Mouse (Mus musculus) hindbrain, embryonic 15.5 days (tissue): ENCODE measurements around the gene Ccdc155. TPM values are rescaled to one million over a fixed set of nuclear protein-coding genes. Genes with fewer than 3 reads are reported as not detected.

ENCODE experiments used
- ATAC-seq: fragments of 200-750 bp; cut with Nextera tagmentation; 2 replicates; pipeline ENCODE4 v1.8.0; 2017; ENCODE audit warnings: low read depth, moderate number of reproducible peaks, moderate TSS enrichment; ENCODE audit not compliant: low FRiP score
- H3K27ac ChIP-seq: fragments of 300-500 bp; sonication (generic); replicated peaks from 2 replicates; pipeline ENCODE4 v1.5.1; 2015; ENCODE audit warnings: mild to moderate bottlenecking, inconsistent platforms
- H3K27me3 ChIP-seq: fragments of 300-500 bp; sonication (generic); 2 replicates; pipeline ENCODE4 v1.6.1; 2015; ENCODE audit warnings: control low read depth, inconsistent platforms
- H3K36me3 ChIP-seq: fragments of 300-500 bp; sonication (generic); 2 replicates; pipeline ENCODE4 v1.6.1; 2015; ENCODE audit warnings: control low read depth, inconsistent platforms
- H3K4me1 ChIP-seq: fragments of 300-500 bp; sonication (generic); replicated peaks from 2 replicates; pipeline ENCODE4 v1.6.1; 2015; ENCODE audit warnings: control low read depth, inconsistent platforms
- H3K4me2 ChIP-seq: fragments of 300-500 bp; sonication (generic); 2 replicates; pipeline ENCODE4 v1.6.1; 2015; ENCODE audit warnings: moderate library complexity, mild to moderate bottlenecking, inconsistent platforms
- H3K4me3 ChIP-seq: fragments of 300-500 bp; sonication (generic); 2 replicates; pipeline ENCODE4 v1.5.1; 2015; ENCODE audit warnings: mild to moderate bottlenecking, inconsistent platforms
- H3K9ac ChIP-seq: fragments of 300-500 bp; sonication (generic); 2 replicates; pipeline ENCODE4 v1.6.1; 2015; ENCODE audit warnings: inconsistent platforms
- H3K9me3 ChIP-seq: fragments of 300-500 bp; sonication (generic); 2 replicates; pipeline ENCODE4 v1.6.1; 2016; ENCODE audit warnings: control low read depth, inconsistent platforms
- WGBS: fragments of 180-500 bp; shearing (Covaris S2); methylation state at CpG from one replicate; pipeline ENCODE4 v1.1.7; 2015; 5-methylcytosine and 5-hydroxymethylcytosine counted together
- polyA plus RNA-seq: library from polyadenylated mRNA; unstranded; fragments of >200 nt; fragmentation: Nextera tagmentation; extraction: Ambion mirVana; gene quantifications from 2 replicates; pipeline ENCODE4 v1.2.1, GENCODE M21; 2015

Gene Ccdc155
- polyA plus RNA-seq, 1 experiment from 2014 or later, result 0.57 TPM

GRCm38 (mm10) chr7:45168656-45169055, 36.0 kb downstream of the Ccdc155 start:
- no peak overlapping the region for H3K27ac ChIP-seq
- peaks cover 18% of the 10 kb centered on the region for H3K4me1 ChIP-seq
- H3K36me3 ChIP-seq, result no peaks in the 10 kb centered on the region
- H3K9ac ChIP-seq, result no peak overlapping the region
- H3K27me3 ChIP-seq, result peaks cover 75% of the 10 kb centered on the region
- 3% methylated on average over 24 of the region's 24 CpGs for WGBS
- no peaks in the 10 kb centered on the region for H3K9me3 ChIP-seq
- peak overlapping the region; percentile 47 for H3K4me2 ChIP-seq
- no peak for ATAC-seq
- H3K4me3 ChIP-seq, result peak overlapping the region; percentile 20

GRCm38 (mm10) chr7:45167761-45168445, 36.8 kb downstream of the Ccdc155 start:
- ATAC-seq, result no peak
- 3% methylated on average over 19 of the region's 19 CpGs for WGBS
- Histone ChIP-seq H3K9me3 (no peaks in the 10 kb centered on the region), H3K27ac (no peak overlapping the region), H3K27me3 (peaks cover 79% of the 10 kb centered on the region), H3K4me2 (peak overlapping the region; percentile 47; the same call in 1 of the 2 replicates), H3K36me3 (no peaks in the 10 kb centered on the region), H3K4me1 (peaks cover 19% of the 10 kb centered on the region), H3K9ac (no peak overlapping the region), H3K4me3 (0 out of 2 replicates have a peak overlapping the region, but pooled peaks have one; percentile 20)

- Histone ChIP-seq H3K9me3 (no peaks in the 10 kb centered on the region), H3K4me2 (no peak overlapping the region), H3K27me3 (peaks cover 80% of the 10 kb centered on the region), H3K36me3 (no peaks in the 10 kb centered on the region), H3K9ac (no peak overlapping the region), H3K4me1 (peaks cover 28% of the 10 kb centered on the region), H3K4me3 (no peak overlapping the region), H3K27ac (no peak overlapping the region)
- no peak for ATAC-seq
- WGBS, result 28% methylated on average over 9 of the region's 10 CpGs
Observed at GRCm38 (mm10) chr7:45166950-45167401, 37.7 kb downstream of the Ccdc155 start.

- no peak overlapping the region for H3K4me2 ChIP-seq
- H3K9me3 ChIP-seq, result no peaks in the 10 kb centered on the region
- ATAC-seq, result no peak
- 0 out of 2 replicates have a peak, but pooled peaks cover 2% of the 10 kb centered on the region for H3K36me3 ChIP-seq
- peaks cover 28% of the 10 kb centered on the region for H3K4me1 ChIP-seq
- H3K27ac ChIP-seq, result no peak overlapping the region
- H3K27me3 ChIP-seq, result peaks cover 80% of the 10 kb centered on the region
- 50% methylated on average over 11 of the region's 11 CpGs for WGBS
- no peak overlapping the region for H3K4me3 ChIP-seq
- H3K9ac ChIP-seq, result no peak overlapping the region
Observed at GRCm38 (mm10) chr7:45165701-45166100, 39.0 kb downstream of the Ccdc155 start.

GRCm38 (mm10) chr7:45164833-45165232, 39.9 kb downstream of the Ccdc155 start:
- H3K4me2 ChIP-seq, result no peak overlapping the region
- H3K9ac ChIP-seq, result no peak overlapping the region
- H3K27ac ChIP-seq, result no peak overlapping the region
- H3K9me3 ChIP-seq, result no peaks in the 10 kb centered on the region
- 74% methylated on average over 5 of the region's 5 CpGs for WGBS
- H3K4me3 ChIP-seq, result no peak overlapping the region
- peaks cover 74% of the 10 kb centered on the region for H3K27me3 ChIP-seq
- H3K4me1 ChIP-seq, result peaks cover 28% of the 10 kb centered on the region
- no peak for ATAC-seq
- 0 out of 2 replicates have a peak, but pooled peaks cover 6% of the 10 kb centered on the region for H3K36me3 ChIP-seq

- H3K4me3 ChIP-seq, result peak within 1 kb of the TSS; percentile 37
- no peak within 1 kb of the TSS for H3K27ac ChIP-seq
- no peaks in the 10 kb centered on the region for H3K9me3 ChIP-seq
- H3K36me3 ChIP-seq, result 0 out of 2 replicates have a peak, but pooled peaks cover 8% of the 10 kb centered on the region
- peak within 1 kb of the TSS; percentile 37; the same call in 1 of the 2 replicates for H3K9ac ChIP-seq
- H3K27me3 ChIP-seq, result peaks cover 64% of the 10 kb centered on the region
- H3K4me2 ChIP-seq, result peak within 1 kb of the TSS; percentile 87
- WGBS, result 1% methylated on average over 25 of the region's 41 CpGs
- peaks cover 28% of the 10 kb centered on the region for H3K4me1 ChIP-seq
- no peak for ATAC-seq
Observed at GRCm38 (mm10) chr7:45163735-45164490, 40.8 kb downstream of the Ccdc155 start, which contains the start of gene Slc17a7. TSS of gene Slc17a7 (plus strand) at chr7:45163949.

GRCm38 (mm10) chr7:45162996-45163615, 41.6 kb downstream of the Ccdc155 start:
- Histone ChIP-seq H3K27ac (no peak overlapping the region), H3K4me1 (peaks cover 21% of the 10 kb centered on the region), H3K4me2 (peak overlapping the region; percentile 65; the same call in 1 of the 2 replicates), H3K9ac (no peak overlapping the region), H3K4me3 (no peak overlapping the region), H3K36me3 (0 out of 2 replicates have a peak, but pooled peaks cover 10% of the 10 kb centered on the region), H3K9me3 (no peaks in the 10 kb centered on the region), H3K27me3 (peaks cover 56% of the 10 kb centered on the region)
- 75% methylated on average over 9 of the region's 9 CpGs for WGBS
- no peak for ATAC-seq

GRCm38 (mm10) chr7:45162551-45162950, 42.1 kb downstream of the Ccdc155 start:
- Histone ChIP-seq H3K9ac (peak overlapping the region; percentile 38), H3K9me3 (no peaks in the 10 kb centered on the region), H3K27ac (peak overlapping the region; percentile 74; the same call in 1 of the 2 replicates), H3K4me1 (peaks cover 16% of the 10 kb centered on the region), H3K36me3 (0 out of 2 replicates have a peak, but pooled peaks cover 12% of the 10 kb centered on the region), H3K4me3 (peak overlapping the region; percentile 43), H3K4me2 (peak overlapping the region; percentile 87), H3K27me3 (peaks cover 51% of the 10 kb centered on the region)
- WGBS, result 20% methylated on average over 6 of the region's 6 CpGs
- no peak for ATAC-seq

- H3K4me1 ChIP-seq, result peaks cover 16% of the 10 kb centered on the region
- 0 out of 2 replicates have a peak, but pooled peaks cover 13% of the 10 kb centered on the region for H3K36me3 ChIP-seq
- H3K27ac ChIP-seq, result peak overlapping the region; percentile 74
- peak overlapping the region; percentile 87 for H3K4me2 ChIP-seq
- ATAC-seq, result peak; percentile 93
- WGBS, result 5% methylated on average over 35 of the region's 35 CpGs
- H3K27me3 ChIP-seq, result peaks cover 45% of the 10 kb centered on the region
- peak overlapping the region; percentile 38 for H3K9ac ChIP-seq
- H3K9me3 ChIP-seq, result no peaks in the 10 kb centered on the region
- peak overlapping the region; percentile 43 for H3K4me3 ChIP-seq
Observed at GRCm38 (mm10) chr7:45161612-45162473, 42.8 kb downstream of the Ccdc155 start.

- H3K4me1 ChIP-seq, result peaks cover 16% of the 10 kb centered on the region
- no peak overlapping the region for H3K4me2 ChIP-seq
- H3K9me3 ChIP-seq, result no peaks in the 10 kb centered on the region
- no peak overlapping the region for H3K9ac ChIP-seq
- no peak overlapping the region for H3K4me3 ChIP-seq
- H3K27ac ChIP-seq, result no peak overlapping the region
- H3K36me3 ChIP-seq, result 0 out of 2 replicates have a peak, but pooled peaks cover 13% of the 10 kb centered on the region
- WGBS, result 91% methylated on average over 3 of the region's 3 CpGs
- ATAC-seq, result no peak
- peaks cover 35% of the 10 kb centered on the region for H3K27me3 ChIP-seq
Observed at GRCm38 (mm10) chr7:45160866-45161265, 43.8 kb downstream of the Ccdc155 start.

- WGBS, result 95% methylated on average over 6 of the region's 6 CpGs
- Histone ChIP-seq H3K9me3 (no peaks in the 10 kb centered on the region), H3K27me3 (peaks cover 30% of the 10 kb centered on the region), H3K4me3 (no peak overlapping the region), H3K9ac (no peak overlapping the region), H3K4me1 (peaks cover 20% of the 10 kb centered on the region), H3K27ac (no peak overlapping the region), H3K4me2 (no peak overlapping the region), H3K36me3 (0 out of 2 replicates have a peak, but pooled peaks cover 13% of the 10 kb centered on the region)
- no peak for ATAC-seq
Observed at GRCm38 (mm10) chr7:45160316-45160800, 44.3 kb downstream of the Ccdc155 start.
